Mouse (Mus musculus) intestine, embryonic 14.5 days (tissue): ENCODE data around the gene Kif13a. TPM values are rescaled to one million over a fixed set of nuclear protein-coding genes. Genes with fewer than 3 reads are reported as not detected.

Experiments used
- ATAC-seq: fragments of 200-750 bp; cut with Nextera tagmentation; replicated peaks from 2 replicates; pipeline ENCODE4 v1.8.0; 2017; ENCODE audit warnings: low read depth, moderate number of reproducible peaks, moderate TSS enrichment, moderate library complexity; ENCODE audit not compliant: low FRiP score, low TSS enrichment
- DNase-seq: peaks from one replicate; pipeline ENCODE4 v3.0.0-alpha.2; 2018; ENCODE audit warnings: low spot score
- H3K27ac ChIP-seq: fragments of 300-500 bp; sonication (generic); 2 replicates; pipeline ENCODE4 v1.5.1; 2014; ENCODE audit warnings: low read depth, mild to moderate bottlenecking, control low read depth
- H3K27me3 ChIP-seq: fragments of 300-500 bp; sonication (generic); replicated peaks from 2 replicates; pipeline ENCODE4 v1.6.1; 2014; ENCODE audit warnings: low read length, control low read depth; ENCODE audit not compliant: control insufficient read depth, insufficient read depth
- H3K36me3 ChIP-seq: fragments of 300-500 bp; sonication (generic); 2 replicates; pipeline ENCODE4 v1.6.1; 2014; ENCODE audit warnings: low read length, control low read depth; ENCODE audit not compliant: control insufficient read depth, insufficient read depth
- H3K4me1 ChIP-seq: fragments of 300-500 bp; sonication (generic); replicated peaks from 2 replicates; pipeline ENCODE4 v1.6.1; 2014; ENCODE audit warnings: low read length, control low read depth, mixed read lengths; ENCODE audit not compliant: control insufficient read depth, insufficient read depth
- H3K4me2 ChIP-seq: fragments of 300-500 bp; sonication (generic); 2 replicates; pipeline ENCODE4 v1.6.1; 2014; ENCODE audit warnings: low read length
- H3K4me3 ChIP-seq: fragments of 300-500 bp; sonication (generic); 2 replicates; pipeline ENCODE4 v1.5.1; 2014; ENCODE audit warnings: low read depth, low read length, control low read depth, mixed read lengths
- H3K9ac ChIP-seq: fragments of 300-500 bp; sonication (generic); 2 replicates; pipeline ENCODE4 v1.6.1; 2014; ENCODE audit warnings: mild to moderate bottlenecking, low read length
- H3K9me3 ChIP-seq: fragments of 300-500 bp; sonication (generic); 2 replicates; pipeline ENCODE4 v1.6.1; 2016; ENCODE audit warnings: low read length, control low read depth; ENCODE audit not compliant: control insufficient read depth
- WGBS: fragments of 180-500 bp; shearing (Covaris S2); extraction: QIAGEN DNeasy Blood & Tissue Kit; methylation state at CpG from one replicate; pipeline ENCODE4 v1.1.7; 2014; 5-methylcytosine and 5-hydroxymethylcytosine counted together
- polyA plus RNA-seq: library from polyadenylated mRNA; unstranded; fragments of >200 nt; fragmentation: Nextera tagmentation; extraction: Ambion mirVana; gene quantifications from 2 replicates; pipeline ENCODE4 v1.2.1, GENCODE M21; 2014

The Kif13a gene
- polyA plus RNA-seq, 1 experiment from 2014 or later, result 20.3 TPM

DNA sequence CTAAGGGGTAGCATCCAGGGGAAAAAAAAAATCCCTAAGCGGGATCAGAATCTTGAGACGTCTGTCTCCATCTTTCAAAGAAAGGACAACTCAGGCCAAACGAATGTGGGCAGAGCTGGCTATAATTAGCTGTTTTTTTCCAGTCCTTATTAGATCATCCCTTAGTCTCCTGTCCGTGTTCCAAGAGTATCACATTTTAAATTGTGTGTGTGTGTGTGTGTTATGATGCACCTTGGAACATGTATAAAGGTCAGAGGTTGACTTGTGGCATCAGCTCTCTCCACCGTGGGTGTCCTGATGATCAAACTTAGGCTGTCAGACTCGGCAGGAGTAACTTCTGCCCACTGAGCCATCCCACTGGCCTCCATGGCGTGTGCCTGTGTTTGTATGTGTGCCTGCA is 190.2 kb downstream of the Kif13a start:
- Histone ChIP-seq H3K27ac (no peak overlapping the region), H3K4me3 (no peak overlapping the region), H3K27me3 (no peaks in the 10 kb centered on the region), H3K36me3 (no peaks in the 10 kb centered on the region), H3K9me3 (no peaks in the 10 kb centered on the region), H3K4me1 (0 out of 2 replicates have a peak, but pooled peaks cover 3% of the 10 kb centered on the region), H3K9ac (no peak overlapping the region), H3K4me2 (no peak overlapping the region)
- DNase-seq (no peak), ATAC-seq (no peak)
- WGBS, result 81% methylated on average over 7 of the region's 7 CpGs

DNA sequence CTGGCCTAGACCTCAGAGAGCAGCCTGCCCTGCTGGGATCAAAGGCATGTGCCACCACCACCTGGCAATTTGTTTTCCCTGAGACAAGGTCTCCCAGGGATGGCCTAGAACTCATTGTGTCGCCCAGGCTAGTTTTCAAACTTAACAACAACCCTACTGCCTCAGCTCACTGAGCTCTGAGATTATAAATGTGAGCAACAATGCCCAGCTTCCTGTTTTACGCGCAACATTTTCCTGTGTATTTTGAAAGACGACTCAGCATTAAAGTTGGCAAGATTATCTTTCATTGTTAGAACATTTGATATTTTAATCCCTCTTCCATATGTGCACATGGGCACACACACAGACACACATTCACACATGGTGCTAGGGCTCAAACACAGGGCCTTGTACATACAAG is 192.2 kb downstream of the Kif13a start:
- no peak overlapping the region for H3K4me2 ChIP-seq
- no peaks in the 10 kb centered on the region for H3K36me3 ChIP-seq
- H3K27ac ChIP-seq, result no peak overlapping the region
- no peak overlapping the region for H3K4me3 ChIP-seq
- H3K9me3 ChIP-seq, result no peaks in the 10 kb centered on the region
- no peak for ATAC-seq
- H3K9ac ChIP-seq, result no peak overlapping the region
- 0 out of 2 replicates have a peak, but pooled peaks cover 3% of the 10 kb centered on the region for H3K4me1 ChIP-seq
- no peak for DNase-seq
- WGBS, result 75% methylated on average over 4 of the region's 4 CpGs
- H3K27me3 ChIP-seq, result no peaks in the 10 kb centered on the region

DNA sequence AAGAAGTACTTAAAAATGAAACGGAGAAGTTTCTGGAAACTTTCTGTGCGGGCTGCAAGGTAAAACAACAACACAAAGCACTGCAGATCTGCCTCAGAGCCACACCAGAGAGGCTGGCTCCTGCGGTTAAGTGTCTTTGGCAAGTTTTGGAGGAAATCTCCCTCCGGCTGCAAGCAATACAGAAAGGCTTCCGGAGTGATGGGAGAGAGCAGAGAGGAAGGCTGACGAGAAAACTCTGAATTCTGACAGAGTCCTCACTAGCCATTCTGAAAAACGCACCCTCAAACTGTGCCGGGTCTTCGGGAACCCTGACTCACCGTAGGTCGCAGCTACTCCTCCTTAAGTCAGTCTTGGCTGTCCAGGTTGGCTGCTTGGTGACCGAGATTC is 193.2 kb downstream of the Kif13a start:
- H3K36me3 ChIP-seq, result no peaks in the 10 kb centered on the region
- DNase-seq (peak; percentile 65), ATAC-seq (no peak)
- no peaks in the 10 kb centered on the region for H3K9me3 ChIP-seq
- peak overlapping the region; percentile 92 for H3K4me2 ChIP-seq
- no peak overlapping the region for H3K27ac ChIP-seq
- no peaks in the 10 kb centered on the region for H3K27me3 ChIP-seq
- WGBS, result 2% methylated on average over 12 of the region's 12 CpGs
- H3K9ac ChIP-seq, result peak overlapping the region; percentile 47
- 0 out of 2 replicates have a peak, but pooled peaks cover 3% of the 10 kb centered on the region for H3K4me1 ChIP-seq
- peak overlapping the region; percentile 51 for H3K4me3 ChIP-seq

DNA sequence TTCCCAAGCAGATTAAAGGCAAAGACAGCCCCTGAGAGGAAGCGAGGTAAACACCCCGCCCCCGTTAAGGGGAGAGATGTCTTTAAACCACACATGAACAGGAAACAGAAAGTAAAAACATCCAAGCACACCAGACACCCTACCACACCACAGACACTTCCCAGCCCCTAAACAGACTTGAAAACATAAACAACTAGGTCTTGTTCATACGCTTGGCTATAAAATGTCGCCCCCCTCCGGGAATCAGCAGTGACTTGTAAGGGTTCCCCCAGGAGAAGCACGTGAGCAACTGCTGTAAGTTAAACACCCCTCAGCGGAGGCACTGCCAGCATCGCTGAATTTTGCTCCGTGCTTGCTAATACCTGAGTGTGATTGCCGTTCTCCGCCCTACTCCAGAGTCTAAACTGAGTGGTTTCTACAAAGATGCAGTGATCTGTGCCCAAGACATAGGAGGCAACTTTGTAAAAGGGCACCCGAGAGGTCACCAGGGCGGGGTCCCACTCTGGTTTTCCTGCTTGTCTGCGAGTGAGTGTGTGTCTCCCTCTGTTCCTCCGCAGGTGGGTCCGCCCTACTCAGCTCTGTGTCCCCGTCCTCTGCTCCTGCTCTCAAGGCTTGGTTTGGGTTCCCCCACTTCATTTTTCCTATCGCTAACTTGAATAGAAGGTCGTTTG is 193.7 kb downstream of the Kif13a start:
- H3K27ac ChIP-seq, result 0 out of 2 replicates have a peak overlapping the region, but pooled peaks have one; percentile 6
- WGBS, result under 1% methylated on average over 20 of the region's 20 CpGs
- peak; percentile 75 for DNase-seq
- no peaks in the 10 kb centered on the region for H3K36me3 ChIP-seq
- H3K9ac ChIP-seq, result peak overlapping the region; percentile 47
- 0 out of 2 replicates have a peak, but pooled peaks cover 3% of the 10 kb centered on the region for H3K4me1 ChIP-seq
- peak overlapping the region; percentile 92 for H3K4me2 ChIP-seq
- ATAC-seq, result peak; percentile 69
- H3K4me3 ChIP-seq, result peak overlapping the region; percentile 51
- H3K9me3 ChIP-seq, result no peaks in the 10 kb centered on the region
- no peaks in the 10 kb centered on the region for H3K27me3 ChIP-seq

DNA sequence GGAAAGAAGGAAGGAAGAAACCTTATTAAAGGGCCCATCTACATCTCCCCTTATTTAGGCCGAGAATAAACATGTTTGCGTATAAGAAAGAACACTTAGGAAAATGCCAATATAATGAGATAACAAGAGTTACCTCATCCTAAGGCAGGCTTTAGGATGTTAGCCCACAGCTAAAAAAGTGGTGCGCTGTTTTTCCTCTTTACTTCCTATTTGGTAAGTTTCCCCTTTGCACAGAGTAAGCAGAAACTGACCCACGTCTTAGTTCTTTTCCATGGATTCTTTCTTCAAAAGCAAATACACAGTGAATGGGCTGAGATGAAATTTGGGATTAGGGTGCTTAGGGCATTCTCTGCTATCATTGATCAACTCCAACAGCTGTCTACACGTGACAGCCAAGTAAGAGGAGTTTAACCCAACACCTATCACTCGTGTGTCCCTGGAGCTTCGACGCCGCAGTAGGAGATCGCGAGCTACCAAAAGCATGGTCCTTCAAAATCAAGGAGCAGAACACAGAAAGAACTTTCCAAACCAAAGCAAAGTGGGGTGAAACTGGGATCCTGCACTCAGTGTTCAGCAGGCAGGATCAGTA is 194.4 kb downstream of the Kif13a start:
- Histone ChIP-seq H3K4me1 (0 out of 2 replicates have a peak, but pooled peaks cover 3% of the 10 kb centered on the region), H3K9ac (peak overlapping the region; percentile 47), H3K36me3 (no peaks in the 10 kb centered on the region), H3K4me2 (peak overlapping the region; percentile 92), H3K27me3 (no peaks in the 10 kb centered on the region), H3K4me3 (peak overlapping the region; percentile 51), H3K27ac (0 out of 2 replicates have a peak overlapping the region, but pooled peaks have one; percentile 6), H3K9me3 (no peaks in the 10 kb centered on the region)
- 31% methylated on average over 11 of the region's 11 CpGs for WGBS
- DNase-seq (no peak), ATAC-seq (no peak)

DNA sequence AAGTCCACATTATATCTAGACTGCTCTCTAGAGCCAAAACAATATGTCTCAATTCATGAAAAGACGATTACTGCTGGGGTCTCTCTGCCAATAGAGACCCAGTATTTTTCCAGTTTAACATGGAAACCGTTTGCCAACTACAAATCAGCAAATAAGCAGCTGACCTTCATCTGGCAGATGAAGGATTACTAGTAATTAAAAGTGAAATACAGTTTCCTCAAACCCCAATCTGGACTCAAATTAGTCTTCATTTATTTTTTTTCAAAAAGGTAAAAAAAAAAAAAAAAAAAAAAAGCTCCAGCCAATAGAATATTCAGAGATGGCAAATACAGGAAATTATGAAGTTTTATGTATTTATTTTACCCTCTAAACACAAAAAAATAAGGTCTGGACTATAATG is 199.7 kb downstream of the Kif13a start:
- 68% methylated on average over 2 of the region's 2 CpGs for WGBS
- Histone ChIP-seq H3K4me2 (no peak overlapping the region), H3K27me3 (no peaks in the 10 kb centered on the region), H3K36me3 (no peaks in the 10 kb centered on the region), H3K4me3 (no peak overlapping the region), H3K4me1 (peaks cover 9% of the 10 kb centered on the region; the same call in 1 of the 2 replicates), H3K9ac (no peak overlapping the region), H3K27ac (no peak overlapping the region), H3K9me3 (no peaks in the 10 kb centered on the region)
- DNase-seq, result no peak
- no peak for ATAC-seq

DNA sequence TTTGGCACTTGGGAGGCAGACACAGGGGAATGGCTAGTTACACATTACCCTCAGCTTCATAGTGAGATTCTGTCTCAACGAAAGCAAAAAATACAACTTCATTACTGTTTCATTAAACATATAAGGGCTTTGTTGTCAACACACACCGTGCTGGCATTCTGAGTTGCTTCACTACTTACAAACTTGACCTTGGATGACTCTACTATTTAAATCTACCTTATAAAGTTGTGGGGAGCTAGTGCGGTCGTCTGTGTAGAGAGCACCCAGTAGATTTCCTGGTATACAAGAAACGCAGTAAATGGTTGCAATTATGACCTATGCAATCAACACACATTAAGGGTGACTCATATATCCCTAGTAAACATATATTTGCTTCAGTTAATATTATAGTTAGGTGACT is 201.3 kb downstream of the Kif13a start:
- 30% methylated on average over 5 of the region's 5 CpGs for WGBS
- peak overlapping the region; percentile 74 for H3K4me3 ChIP-seq
- H3K9me3 ChIP-seq, result no peaks in the 10 kb centered on the region
- no peak for ATAC-seq
- peak overlapping the region; percentile 52 for H3K9ac ChIP-seq
- H3K36me3 ChIP-seq, result no peaks in the 10 kb centered on the region
- peaks cover 13% of the 10 kb centered on the region; the same call in 1 of the 2 replicates for H3K4me1 ChIP-seq
- no peak overlapping the region; the same call in 1 of the 2 replicates for H3K27ac ChIP-seq
- no peaks in the 10 kb centered on the region for H3K27me3 ChIP-seq
- H3K4me2 ChIP-seq, result peak overlapping the region; percentile 51
- no peak for DNase-seq

DNA sequence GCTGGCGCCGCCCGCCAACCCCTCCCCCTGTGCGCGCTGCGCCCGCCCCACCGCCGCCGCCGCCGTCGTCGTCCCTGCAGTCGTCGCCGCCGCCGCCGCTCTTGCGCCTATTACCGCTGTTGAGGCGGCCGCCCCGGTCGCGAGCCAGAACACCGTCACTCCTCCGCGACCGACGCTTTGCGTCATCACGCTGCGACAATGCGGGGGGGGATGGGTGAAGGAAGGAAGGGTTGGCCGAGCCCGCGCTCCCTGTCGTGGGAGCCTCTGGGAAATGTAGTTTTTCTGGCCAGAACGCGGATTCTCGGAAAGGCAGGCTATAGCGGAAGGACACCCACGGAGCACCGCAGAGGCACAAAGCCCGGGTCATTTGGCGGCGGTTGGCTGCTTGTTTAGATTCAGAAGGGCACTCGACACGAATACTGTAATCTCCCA is 201.8 kb downstream of the Kif13a start, which contains the start of gene Nup153:
TSS of gene Nup153 (minus strand) at position 104 of the 432 bp plus-strand sequence.
- peak; percentile 100 for DNase-seq
- H3K27ac ChIP-seq, result peak within 1 kb of the TSS; percentile 98
- H3K9me3 ChIP-seq, result no peaks in the 10 kb centered on the region
- H3K4me2 ChIP-seq, result peak within 1 kb of the TSS; percentile 81
- no peaks in the 10 kb centered on the region for H3K27me3 ChIP-seq
- H3K4me3 ChIP-seq, result peak within 1 kb of the TSS; percentile 74
- H3K9ac ChIP-seq, result peak within 1 kb of the TSS; percentile 93
- WGBS, result under 1% methylated on average over 51 of the region's 51 CpGs
- no peaks in the 10 kb centered on the region for H3K36me3 ChIP-seq
- H3K4me1 ChIP-seq, result peaks cover 13% of the 10 kb centered on the region; the same call in 1 of the 2 replicates
- peak; percentile 86 for ATAC-seq
